Mouse (Mus musculus): ENCODE data around the gene B230217C12Rik. TPM values are rescaled to one million over a fixed set of nuclear protein-coding genes. Genes with fewer than 3 reads are reported as not detected.
"Not testable (repeated sequence)": the region's sequence is repeated elsewhere in the genome, so short reads cannot be mapped to it uniquely, and the experiment has no call there.

Gene B230217C12Rik
- total RNA-seq, 2 experiments from 2014 or later, result 2.1 TPM; not detected in 1

GRCm38 (mm10) chr11:97824168-97824567 lies 16.4 kb upstream of the B230217C12Rik start:
- no peak for ATAC-seq (replicated peaks; ENCODE audit: low FRiP score, poor library complexity, severe bottlenecking)

- no peak for ATAC-seq (replicated peaks; ENCODE audit: low FRiP score, poor library complexity, severe bottlenecking)
These were observed 15.7 kb upstream of the B230217C12Rik start for GRCm38 (mm10) chr11:97824895-97825294.

GRCm38 (mm10) chr11:97825295-97825694 lies 15.3 kb upstream of the B230217C12Rik start:
- ATAC-seq (replicated peaks; ENCODE audit: low FRiP score, poor library complexity, severe bottlenecking), result no peak

DNA sequence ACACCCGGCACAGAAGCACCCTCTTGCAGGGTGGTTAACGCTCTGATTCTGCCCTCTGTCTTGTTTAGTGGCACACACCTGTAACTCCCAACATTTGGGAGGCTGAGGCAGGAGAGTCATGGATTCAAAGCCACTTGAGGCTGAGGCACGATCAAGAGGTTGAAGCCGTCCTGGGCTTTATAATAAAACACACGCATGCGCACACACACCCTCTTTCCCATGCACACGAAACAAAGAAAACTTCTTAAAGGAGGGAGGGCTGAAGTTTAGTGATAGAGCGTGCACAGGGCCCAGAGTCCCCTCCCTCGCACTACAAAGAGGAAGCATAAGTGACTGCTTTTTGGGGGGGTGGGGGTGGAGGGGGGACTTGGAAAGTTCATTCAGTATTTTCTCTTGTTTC lies 14.6 kb upstream of the B230217C12Rik start:
- no peak for ATAC-seq (replicated peaks; ENCODE audit: low FRiP score, poor library complexity, severe bottlenecking)

DNA sequence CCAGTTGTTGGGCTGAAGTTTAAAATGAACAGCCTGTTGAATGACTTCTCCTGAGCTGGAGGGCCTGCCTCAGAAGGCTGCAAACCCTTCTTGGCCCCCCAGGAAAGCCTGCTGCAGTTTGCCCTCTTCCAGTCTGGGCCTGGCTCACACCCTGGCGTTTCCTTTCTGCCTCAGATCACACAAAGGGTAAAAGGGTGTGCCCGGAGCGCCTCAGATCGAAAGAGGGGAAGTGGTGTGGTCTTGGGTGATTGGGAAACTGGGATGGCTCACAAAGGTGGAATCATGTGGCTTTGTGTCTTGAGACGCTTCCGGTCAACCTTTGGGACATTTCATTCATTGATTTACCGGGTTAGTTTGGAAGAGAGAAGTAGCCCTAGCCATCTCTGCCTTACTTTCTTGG lies 14.2 kb upstream of the B230217C12Rik start:
- ATAC-seq (replicated peaks; ENCODE audit: low FRiP score, poor library complexity, severe bottlenecking), result no peak

- ATAC-seq (replicated peaks; ENCODE audit: low FRiP score, poor library complexity, severe bottlenecking), result no peak
These were observed 12.9 kb upstream of the B230217C12Rik start for GRCm38 (mm10) chr11:97827654-97828053.

GRCm38 (mm10) chr11:97829365-97829764 lies 11.2 kb upstream of the B230217C12Rik start:
- no peak for ATAC-seq (replicated peaks; ENCODE audit: low FRiP score, poor library complexity, severe bottlenecking)

DNA sequence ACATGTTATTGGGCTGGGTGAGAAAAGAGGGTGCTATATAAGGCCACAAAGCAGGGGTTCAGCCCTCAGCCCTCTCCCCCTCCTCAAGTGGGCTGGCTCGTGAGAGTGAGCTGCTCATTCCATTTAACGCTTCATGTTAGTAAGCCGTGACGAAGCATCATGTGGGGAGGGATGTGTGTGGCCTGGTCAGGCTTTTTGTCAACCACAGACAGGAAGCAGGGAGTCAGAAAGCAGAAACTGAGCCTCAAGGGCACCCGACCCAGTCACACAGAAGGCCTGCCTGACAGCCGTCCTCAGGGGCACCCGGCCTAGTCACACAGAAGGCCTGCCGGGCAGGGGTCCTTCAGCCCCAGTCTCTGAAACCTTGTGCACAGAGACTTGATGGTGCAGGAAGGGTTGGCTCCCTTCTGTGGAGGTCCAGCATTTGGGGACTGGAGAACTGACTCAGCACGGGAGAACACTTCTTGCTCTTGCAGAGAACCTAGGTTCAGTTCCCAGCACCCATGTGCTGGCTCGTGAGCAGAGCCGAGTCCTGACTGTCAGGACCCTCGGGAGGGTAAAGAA lies 10.6 kb upstream of the B230217C12Rik start:
- ATAC-seq (replicated peaks; ENCODE audit: low FRiP score, poor library complexity, severe bottlenecking), result no peak

DNA sequence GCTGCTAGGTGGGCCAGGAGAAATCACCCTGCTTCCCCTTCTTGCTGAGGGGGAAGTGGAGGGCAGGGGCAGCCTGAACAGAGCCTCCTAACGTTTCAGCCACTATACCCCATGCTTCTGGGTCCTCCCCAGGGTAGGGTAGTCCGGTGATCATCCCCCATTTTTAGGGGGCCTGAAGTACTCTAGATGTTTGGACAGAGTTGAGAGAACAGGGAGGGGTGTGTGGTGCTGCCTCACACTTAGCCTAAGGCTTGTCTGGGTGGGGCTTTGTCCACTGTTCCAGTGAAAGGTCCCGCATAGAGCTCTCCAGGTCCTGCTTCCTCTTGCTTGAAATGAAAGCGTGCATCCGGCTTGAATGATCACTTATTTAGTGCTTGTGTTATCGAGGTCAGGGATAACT lies 10.1 kb upstream of the B230217C12Rik start:
- no peak for ATAC-seq (replicated peaks; ENCODE audit: low FRiP score, poor library complexity, severe bottlenecking)

DNA sequence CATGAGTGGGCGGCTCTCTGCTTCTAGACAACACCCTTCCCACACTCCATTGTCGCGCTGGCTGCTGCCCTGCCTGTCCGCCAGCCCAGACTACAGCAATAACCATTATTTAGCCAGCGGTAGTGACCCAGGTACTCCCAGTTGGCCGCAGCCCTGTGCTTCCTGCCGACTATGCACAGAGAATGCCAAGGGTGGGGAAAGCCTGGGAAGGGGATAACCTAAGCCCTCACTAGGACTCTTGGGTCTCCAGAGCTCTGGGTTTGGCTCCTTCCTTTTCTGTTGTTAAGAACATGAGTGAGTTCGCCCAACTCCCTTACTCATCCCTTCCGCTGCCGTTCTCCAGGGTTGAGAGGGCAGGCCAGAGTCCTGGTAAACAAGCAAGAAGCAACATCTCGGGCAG lies 8.6 kb upstream of the B230217C12Rik start:
- ATAC-seq (replicated peaks; ENCODE audit: low FRiP score, poor library complexity, severe bottlenecking), result no peak

DNA sequence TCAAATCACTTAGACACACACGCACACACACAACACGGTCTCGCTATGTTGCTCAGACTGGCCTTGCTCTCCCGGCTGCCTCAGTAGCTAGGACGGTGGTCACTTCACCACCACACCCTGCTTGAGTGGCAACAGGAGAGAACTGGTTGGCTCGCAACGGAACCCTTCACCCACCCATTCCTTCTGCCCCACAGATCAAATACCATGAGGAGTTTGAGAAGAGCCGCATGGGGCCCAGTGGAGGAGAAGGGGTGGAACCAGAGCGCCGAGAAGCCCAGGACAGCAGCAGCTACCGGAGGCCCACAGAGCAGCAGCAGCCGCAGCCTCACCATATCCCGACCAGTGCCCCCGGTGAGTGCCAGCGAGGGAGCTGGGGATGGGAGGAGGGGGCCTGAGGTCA lies 7.2 kb upstream of the B230217C12Rik start:
- ATAC-seq (replicated peaks; ENCODE audit: low FRiP score, poor library complexity, severe bottlenecking), result no peak

DNA sequence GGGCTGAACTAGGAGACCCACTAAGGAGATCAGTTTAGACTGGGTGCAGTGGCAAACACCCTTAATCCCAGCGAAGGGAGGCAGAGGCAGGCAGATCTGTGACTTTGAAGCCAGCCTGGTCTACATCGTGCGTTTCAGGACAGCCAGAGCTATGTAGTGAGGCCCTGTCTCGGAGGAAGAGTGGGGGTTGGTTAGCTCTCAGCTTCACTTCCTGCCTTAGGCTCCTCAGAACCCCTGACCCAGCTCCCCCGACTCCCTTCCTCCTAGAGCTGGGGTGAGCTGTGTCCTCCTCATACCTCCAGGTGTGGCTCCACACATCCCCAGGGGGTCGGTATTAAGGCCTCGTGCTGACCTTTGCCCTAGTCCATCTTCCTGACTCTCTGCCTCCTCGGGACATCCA lies 4.0 kb upstream of the B230217C12Rik start:
- ATAC-seq (replicated peaks; ENCODE audit: low FRiP score, poor library complexity, severe bottlenecking), result no peak

DNA sequence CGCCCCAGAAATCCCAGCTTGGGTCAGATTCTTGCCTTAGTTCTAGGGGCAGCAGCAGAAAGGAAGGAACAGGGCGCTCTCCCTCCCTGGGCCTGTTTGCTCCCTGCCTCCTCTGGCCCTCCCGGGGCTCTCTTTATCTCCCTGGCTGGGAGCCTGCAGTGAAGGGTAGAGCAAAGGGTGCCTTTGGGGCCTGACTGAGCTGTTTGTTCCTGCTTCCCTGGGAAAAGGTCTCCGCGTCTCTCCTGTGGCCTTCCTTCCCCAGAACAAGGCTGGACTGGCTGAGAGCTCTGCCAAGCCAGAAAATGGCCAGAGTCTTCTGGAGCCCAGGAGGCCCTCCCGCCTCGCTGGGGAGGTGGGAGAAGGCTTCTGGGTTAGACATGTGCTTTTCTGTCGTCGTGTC lies 3.5 kb upstream of the B230217C12Rik start:
- not testable (repeated sequence) for ATAC-seq (replicated peaks; ENCODE audit: low FRiP score, poor library complexity, severe bottlenecking)

DNA sequence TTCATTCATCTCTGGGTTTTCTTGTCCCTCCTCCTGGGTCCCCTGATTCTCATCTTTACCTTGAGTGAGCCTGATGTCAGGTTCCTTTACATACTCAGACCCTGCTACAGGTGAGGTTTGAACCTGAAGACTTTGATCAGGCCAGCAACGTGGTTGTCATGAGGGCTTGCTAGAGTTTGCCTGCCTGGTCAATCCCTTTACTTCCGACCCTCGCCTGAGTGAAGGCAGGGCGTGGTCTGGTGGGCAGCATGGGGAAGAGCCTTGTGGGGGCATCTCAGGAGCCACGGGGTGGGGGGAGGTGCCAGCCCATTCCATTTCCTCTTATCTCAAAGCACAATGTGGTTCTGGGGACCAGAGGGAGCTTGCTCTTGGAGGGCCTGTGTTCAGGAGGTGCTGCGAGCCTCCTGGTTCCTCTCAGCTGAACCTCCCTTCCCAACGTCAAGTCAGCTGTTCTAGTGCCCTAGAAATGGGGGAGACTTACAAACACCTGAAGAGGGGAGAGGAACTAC lies 2.9 kb upstream of the B230217C12Rik start:
- ATAC-seq (replicated peaks; ENCODE audit: low FRiP score, poor library complexity, severe bottlenecking), result no peak

GRCm38 (mm10) chr11:97838779-97839440 lies 1.7 kb upstream of the B230217C12Rik start:
- ATAC-seq (replicated peaks; ENCODE audit: low FRiP score, poor library complexity, severe bottlenecking), result no peak

- ATAC-seq (replicated peaks; ENCODE audit: low FRiP score, poor library complexity, severe bottlenecking), result no peak
These were observed 992 bp upstream of the B230217C12Rik start for GRCm38 (mm10) chr11:97839441-97840134.

DNA sequence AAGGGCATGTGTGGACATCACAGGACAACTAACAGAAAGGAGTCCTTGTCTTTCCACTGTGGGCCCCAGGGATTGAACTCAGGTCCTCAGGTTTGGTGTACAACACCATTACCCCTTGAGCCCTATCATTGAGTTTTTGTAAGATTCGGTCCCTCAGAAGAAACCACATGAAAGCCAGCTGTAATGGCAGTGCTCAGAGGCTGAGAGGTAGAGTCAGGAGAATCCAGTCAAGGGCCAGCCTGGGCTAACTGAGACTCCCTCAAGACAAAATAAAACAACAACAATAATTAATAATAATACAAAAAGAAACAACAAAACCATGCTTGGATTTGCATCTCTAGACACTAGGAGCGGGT lies 467 bp upstream of the B230217C12Rik start:
- no peak for ATAC-seq (replicated peaks; ENCODE audit: low FRiP score, poor library complexity, severe bottlenecking)

GRCm38 (mm10) chr11:97840991-97841661 lies 546 bp downstream of the B230217C12Rik start:
- no peak for ATAC-seq (replicated peaks; ENCODE audit: low FRiP score, poor library complexity, severe bottlenecking)

DNA sequence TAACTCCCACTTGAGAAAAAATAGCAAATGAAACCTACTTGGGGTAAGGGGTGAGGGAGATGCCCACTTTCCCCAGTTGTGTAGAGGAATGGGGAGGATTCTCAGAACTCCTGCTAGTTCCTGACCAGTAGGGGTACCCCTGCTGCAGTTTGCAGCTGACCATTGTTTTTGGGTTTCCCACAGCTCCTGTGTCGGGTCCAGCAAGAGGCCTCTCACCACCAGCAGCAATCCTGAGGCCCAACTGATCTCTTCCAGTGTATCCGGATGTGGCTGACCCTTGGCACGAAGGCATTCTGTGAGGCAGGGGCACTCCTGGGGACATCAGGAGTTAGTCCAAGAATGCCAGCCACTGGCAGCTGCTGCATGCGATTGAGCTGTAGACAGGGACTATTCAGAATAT lies 1.4 kb downstream of the B230217C12Rik start:
- ATAC-seq (replicated peaks; ENCODE audit: low FRiP score, poor library complexity, severe bottlenecking), result no peak

DNA sequence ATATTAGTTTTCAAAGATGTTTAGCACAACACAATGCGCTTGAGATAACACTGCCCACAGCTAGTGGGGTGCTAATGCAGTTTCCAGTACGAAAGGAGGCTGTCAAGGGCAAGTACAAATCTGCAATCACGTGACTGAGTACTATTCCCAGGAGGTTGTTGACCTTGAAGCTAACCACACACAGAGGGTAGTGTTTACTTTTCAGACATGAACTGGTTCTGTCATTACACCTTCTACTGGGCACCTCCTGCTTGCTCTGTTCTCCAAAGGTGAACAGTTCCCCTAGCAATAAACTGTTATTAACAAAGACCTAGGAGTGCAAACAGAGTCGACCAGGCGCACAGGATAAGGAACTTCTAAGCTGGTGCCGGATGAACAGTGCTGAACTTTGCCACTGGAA lies 9.8 kb downstream of the B230217C12Rik start:
- ATAC-seq (replicated peaks; ENCODE audit: low FRiP score, poor library complexity, severe bottlenecking), result no peak

DNA sequence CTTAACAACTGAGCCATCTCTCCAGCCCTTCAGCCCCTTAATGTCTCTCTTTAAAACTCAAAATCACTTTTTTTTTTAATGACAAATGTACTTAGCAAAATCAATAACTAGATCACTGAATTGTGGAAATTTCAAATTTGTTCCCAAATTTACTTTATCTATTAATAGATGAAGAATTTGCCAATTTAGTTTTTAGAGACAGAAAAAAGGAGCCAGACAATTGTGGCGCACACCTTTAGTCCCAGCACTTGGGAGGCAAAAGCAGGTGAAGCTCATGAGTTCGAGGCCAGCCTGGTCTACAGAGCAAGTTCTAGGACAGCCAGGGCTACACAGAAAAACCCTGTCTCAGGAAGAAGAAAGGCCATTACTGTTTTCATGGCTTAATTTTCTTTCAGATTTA lies 11.0 kb downstream of the B230217C12Rik start:
- ATAC-seq (replicated peaks; ENCODE audit: low FRiP score, poor library complexity, severe bottlenecking), result no peak
